Mouse (Mus musculus) hindbrain, embryonic 10.5 days (tissue): ENCODE data around the gene Mrps12. TPM values are rescaled to one million over a fixed set of nuclear protein-coding genes. Genes with fewer than 3 reads are reported as not detected.

Experiments used
- DNase-seq: peaks from one replicate; pipeline ENCODE4 v3.0.0-alpha.2; 2017; ENCODE audit warnings: low spot score
- H3K27ac ChIP-seq: fragments of 300-500 bp; sonication (generic); 2 replicates; pipeline ENCODE4 v1.5.1; 2016; ENCODE audit warnings: mild to moderate bottlenecking, moderate library complexity
- H3K27me3 ChIP-seq: fragments of 300-500 bp; sonication (generic); 2 replicates; pipeline ENCODE4 v1.6.1; 2016; ENCODE audit warnings: mild to moderate bottlenecking; ENCODE audit not compliant: poor library complexity, insufficient read depth, severe bottlenecking
- H3K36me3 ChIP-seq: fragments of 300-500 bp; sonication (generic); 2 replicates; pipeline ENCODE4 v1.6.1; 2016; ENCODE audit warnings: mild to moderate bottlenecking, moderate library complexity
- H3K4me1 ChIP-seq: fragments of 300-500 bp; sonication (generic); replicated peaks from 2 replicates; pipeline ENCODE4 v1.6.1; 2016; ENCODE audit warnings: mild to moderate bottlenecking
- H3K4me3 ChIP-seq: fragments of 300-500 bp; sonication (generic); 2 replicates; pipeline ENCODE4 v1.5.1; 2016; ENCODE audit warnings: mild to moderate bottlenecking, moderate library complexity
- H3K9me3 ChIP-seq: fragments of 300-500 bp; sonication (generic); 2 replicates; pipeline ENCODE4 v1.6.1; 2016; ENCODE audit warnings: mild to moderate bottlenecking, moderate library complexity
- WGBS: fragments of 180-500 bp; shearing (Covaris S2); methylation state at CpG from one replicate; pipeline ENCODE4 v1.1.7; 2016; 5-methylcytosine and 5-hydroxymethylcytosine counted together
- polyA plus RNA-seq: library from polyadenylated mRNA; unstranded; fragments of >200 nt; fragmentation: Nextera tagmentation; extraction: Ambion mirVana; gene quantifications from 2 replicates; pipeline ENCODE4 v1.2.1, GENCODE M21; 2016

Mrps12 gene
- polyA plus RNA-seq, 1 experiment from 2014 or later, result 160 TPM

DNA sequence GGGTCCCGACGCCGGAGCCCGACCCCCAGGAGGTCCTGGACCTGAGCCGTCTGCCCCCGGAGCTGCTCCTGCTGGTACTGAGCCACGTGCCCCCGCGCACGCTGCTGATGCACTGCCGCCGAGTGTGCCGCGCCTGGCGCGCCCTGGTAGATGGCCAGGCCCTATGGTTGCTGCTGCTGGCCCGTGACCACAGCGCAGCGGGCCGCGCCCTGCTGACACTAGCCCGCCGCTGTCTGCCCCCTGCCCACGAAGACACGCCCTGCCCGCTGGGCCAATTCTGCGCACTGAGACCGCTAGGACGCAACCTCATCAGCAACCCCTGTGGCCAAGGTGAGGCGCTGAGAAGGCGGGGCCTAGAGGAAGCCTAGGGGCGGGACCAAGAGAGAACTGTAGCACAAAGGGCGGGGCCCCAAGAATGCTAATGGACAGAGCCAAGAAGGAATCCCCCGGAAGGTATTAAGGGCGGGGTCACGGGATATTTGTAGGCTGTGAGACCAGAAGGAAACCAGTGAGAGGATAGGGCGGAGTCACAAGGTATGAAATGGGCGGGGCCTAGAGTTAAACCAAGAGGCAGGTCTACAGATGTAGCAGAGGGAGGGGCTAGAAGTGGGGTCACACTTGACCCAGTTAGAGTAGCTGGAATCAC lies 48.2 kb downstream of the Mrps12 start:
- H3K9me3 ChIP-seq, result 0 out of 2 replicates have a peak, but pooled peaks cover 3% of the 10 kb centered on the region
- peaks cover 25% of the 10 kb centered on the region for H3K4me1 ChIP-seq
- H3K27me3 ChIP-seq, result peaks cover 35% of the 10 kb centered on the region
- H3K27ac ChIP-seq, result peak overlapping the region; percentile 45
- H3K36me3 ChIP-seq, result no peaks in the 10 kb centered on the region
- peak; percentile 82 for DNase-seq
- peak overlapping the region; percentile 63 for H3K4me3 ChIP-seq
- under 1% methylated on average over 38 of the region's 38 CpGs for WGBS

DNA sequence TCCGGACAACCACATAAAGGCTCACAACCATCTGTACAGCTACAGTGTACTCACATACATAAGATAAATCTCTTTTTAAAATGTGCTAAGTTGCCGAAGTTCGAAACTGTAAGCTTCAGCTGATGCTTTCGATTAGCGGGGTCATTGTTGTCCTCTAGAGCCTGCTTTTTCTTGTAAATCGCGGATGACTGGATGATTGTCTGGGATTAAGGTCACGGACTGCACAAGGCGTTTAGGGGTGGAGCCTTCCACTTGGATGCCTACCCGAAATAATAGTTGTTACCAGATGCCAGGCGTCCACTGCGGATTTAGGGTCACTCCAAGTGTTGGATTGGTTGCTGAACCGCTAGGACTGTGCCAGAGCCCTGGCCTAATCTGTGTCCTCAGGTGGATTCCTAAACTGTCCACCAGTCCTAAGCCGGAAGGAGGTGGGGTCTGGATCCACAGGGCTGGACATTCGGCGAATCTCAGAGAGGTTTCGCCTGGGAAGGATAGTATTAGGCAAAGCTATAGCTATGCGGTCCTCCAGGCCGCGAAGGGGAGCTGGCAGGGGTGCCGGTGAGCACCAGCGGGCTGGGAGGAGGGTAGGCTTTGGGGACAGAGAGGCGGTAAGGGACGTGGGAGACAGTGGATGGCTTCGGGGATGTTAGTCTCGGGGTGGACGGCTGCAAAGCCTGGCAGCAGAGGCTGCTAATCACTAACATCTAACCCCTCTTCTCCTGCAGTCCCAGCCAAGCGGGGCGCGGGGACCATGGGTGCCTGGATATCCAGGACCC lies 48.9 kb downstream of the Mrps12 start, which contains the start of gene Fbxo27:
Fbxo27 (plus strand) TSS at position 305 of the 776 bp plus-strand sequence.
- peak within 1 kb of the TSS; percentile 63 for H3K4me3 ChIP-seq
- peaks cover 25% of the 10 kb centered on the region for H3K4me1 ChIP-seq
- H3K36me3 ChIP-seq, result no peaks in the 10 kb centered on the region
- H3K9me3 ChIP-seq, result 0 out of 2 replicates have a peak, but pooled peaks cover 3% of the 10 kb centered on the region
- peak; percentile 39 for DNase-seq
- H3K27me3 ChIP-seq, result peaks cover 35% of the 10 kb centered on the region
- H3K27ac ChIP-seq, result peak within 1 kb of the TSS; percentile 45
- 28% methylated on average over 30 of the region's 30 CpGs for whole genome bisulfite sequencing

DNA sequence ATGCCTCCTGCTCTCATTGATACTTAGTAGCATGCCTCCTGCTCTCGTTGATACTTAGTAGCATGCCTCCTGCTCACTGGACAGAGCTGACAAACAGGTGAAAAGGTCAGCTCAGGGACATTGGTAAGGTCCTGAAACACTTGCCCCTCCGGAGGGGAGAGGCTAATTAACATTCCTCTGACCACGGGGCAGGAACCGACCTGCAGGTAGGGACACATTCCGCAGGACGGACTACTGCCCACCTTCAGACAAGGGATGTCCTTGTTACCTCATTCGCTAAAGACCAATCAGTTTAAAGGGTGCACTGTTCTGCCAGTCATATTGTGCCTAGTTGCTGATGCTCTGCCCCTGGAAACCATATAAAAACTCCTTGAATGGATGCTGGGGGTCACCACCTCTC lies 50.5 kb downstream of the Mrps12 start:
- no peak for DNase-seq
- 75% methylated on average over 7 of the region's 7 CpGs for WGBS
- H3K27me3 ChIP-seq, result peaks cover 35% of the 10 kb centered on the region

More for the DNA sequence above, 50.5 kb downstream of the Mrps12 start:
- Histone ChIP-seq H3K4me1 (peaks cover 25% of the 10 kb centered on the region), H3K36me3 (no peaks in the 10 kb centered on the region), H3K9me3 (0 out of 2 replicates have a peak, but pooled peaks cover 3% of the 10 kb centered on the region), H3K27ac (no peak overlapping the region), H3K4me3 (no peak overlapping the region)

Other genes starting within 250 kb of the Mrps12 start
- gene Ifnl2, start 231.4 kb downstream of the Mrps12 start, polyA plus RNA-seq, result not detected in 2 replicates
- not detected in 2 replicates for gene Ifnl3, start 219.0 kb downstream of the Mrps12 start, polyA plus RNA-seq
- gene Sycn, start 200.9 kb downstream of the Mrps12 start, polyA plus RNA-seq, result not detected in 2 replicates
- 0.10 TPM in 1 of 2 replicates, not detected in the other for gene Nccrp1, start 194.6 kb downstream of the Mrps12 start, polyA plus RNA-seq
- gene Samd4b, start 143.7 kb downstream of the Mrps12 start, polyA plus RNA-seq, result 34.0 and 44.0 TPM in 2 replicates
- 51.8 and 66.0 TPM in 2 replicates for gene Pak4, start 143.6 kb downstream of the Mrps12 start, polyA plus RNA-seq
- gene Acp7, start 110.5 kb downstream of the Mrps12 start, polyA plus RNA-seq, result not detected in 2 replicates
- 5.6 TPM in 2 replicates for gene Fbxo27, start 49.0 kb downstream of the Mrps12 start, polyA plus RNA-seq
- gene Fbxo17, start 25.0 kb downstream of the Mrps12 start, polyA plus RNA-seq, result 8.8 and 10.4 TPM in 2 replicates
- 38.6 and 43.9 TPM in 2 replicates for gene Sars2, start 172 bp upstream of the Mrps12 start, polyA plus RNA-seq
- gene Ccer2, start 14.4 kb upstream of the Mrps12 start, polyA plus RNA-seq, result 0.22 and 0.48 TPM in 2 replicates
- 66.5 and 84.5 TPM in 2 replicates for gene Sirt2, start 24.9 kb upstream of the Mrps12 start, polyA plus RNA-seq
- 56.0 and 61.1 TPM in 2 replicates for gene Nfkbib, start 25.7 kb upstream of the Mrps12 start, polyA plus RNA-seq
- 4.0 TPM in 2 replicates for gene Rinl, start 47.1 kb upstream of the Mrps12 start, polyA plus RNA-seq
- gene Hnrnpl, start 66.7 kb upstream of the Mrps12 start, polyA plus RNA-seq, result 312 TPM in 2 replicates
- 87.9 and 93.3 TPM in 2 replicates for gene Ech1, start 83.4 kb upstream of the Mrps12 start, polyA plus RNA-seq
- 3.9 and 4.0 TPM in 2 replicates for gene Lgals4, start 92.0 kb upstream of the Mrps12 start, polyA plus RNA-seq
- gene Lgals7, start 122.0 kb upstream of the Mrps12 start, polyA plus RNA-seq, result 0.97 and 4.0 TPM in 2 replicates
- gene Capn12, start 139.6 kb upstream of the Mrps12 start, polyA plus RNA-seq, result 0.40 TPM in 1 of 2 replicates, not detected in the other
- gene Actn4, start 220.5 kb upstream of the Mrps12 start, polyA plus RNA-seq, result 216 and 245 TPM in 2 replicates
- gene Eif3k, start 240.0 kb upstream of the Mrps12 start, polyA plus RNA-seq, result 426 and 432 TPM in 2 replicates
- 8.8 and 9.0 TPM in 2 replicates for gene Map4k1, start 240.2 kb upstream of the Mrps12 start, polyA plus RNA-seq